Mouse (Mus musculus) lung, adult 18-20 months (tissue): Measurements from ENCODE around the gene Cntnap2.
A peak's percentile ranks its signal among the peaks of the same experiment; 100 is the strongest.

Experiments
- DNase-seq, 2 experiments: peaks; one replicate each; pipeline ENCODE4 v3.0.0; 2022; ENCODE audit warnings: mixed read lengths in 2 of 2

Gene Cntnap2

GRCm38 (mm10) chr6:45945144-45945985 lies 886.2 kb downstream of the Cntnap2 start:
- no peak for DNase-seq

GRCm38 (mm10) chr6:45954773-45955172 lies 895.6 kb downstream of the Cntnap2 start:
- no peak for DNase-seq

GRCm38 (mm10) chr6:45964494-45964893 lies 905.3 kb downstream of the Cntnap2 start:
- DNase-seq = no peak

DNA sequence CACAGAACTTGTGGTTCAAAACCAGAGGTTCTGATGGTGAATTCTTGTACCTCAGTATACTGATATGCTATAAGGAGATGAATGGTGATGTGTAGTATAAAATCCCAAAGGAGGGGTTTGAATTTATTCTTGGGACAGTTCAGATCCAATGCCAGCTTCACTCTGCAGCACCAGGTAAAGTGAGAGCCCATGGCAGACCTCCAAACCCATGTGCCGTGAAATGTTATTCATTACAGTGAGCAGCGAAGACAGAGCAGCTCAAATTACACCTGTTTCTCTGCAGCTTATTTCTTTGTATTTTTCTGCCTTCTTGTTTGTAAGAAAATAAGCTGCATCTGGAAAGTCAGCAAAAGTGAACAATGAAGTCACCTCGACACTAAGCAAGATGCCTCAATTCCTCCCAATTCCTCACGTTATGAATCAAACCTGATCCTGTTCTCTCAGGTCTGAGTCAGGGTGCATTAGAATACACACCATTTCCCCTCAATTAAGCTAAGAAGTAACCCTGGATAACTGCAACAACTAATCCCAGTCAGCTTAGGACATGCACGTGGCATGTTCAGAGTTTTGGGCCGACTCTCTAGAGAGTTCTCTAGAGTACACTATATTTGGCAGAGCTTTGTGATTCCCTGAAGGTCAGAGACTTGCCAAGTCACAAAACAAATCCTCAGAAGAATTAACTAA lies 915.5 kb downstream of the Cntnap2 start:
- DNase-seq = no peak

DNA sequence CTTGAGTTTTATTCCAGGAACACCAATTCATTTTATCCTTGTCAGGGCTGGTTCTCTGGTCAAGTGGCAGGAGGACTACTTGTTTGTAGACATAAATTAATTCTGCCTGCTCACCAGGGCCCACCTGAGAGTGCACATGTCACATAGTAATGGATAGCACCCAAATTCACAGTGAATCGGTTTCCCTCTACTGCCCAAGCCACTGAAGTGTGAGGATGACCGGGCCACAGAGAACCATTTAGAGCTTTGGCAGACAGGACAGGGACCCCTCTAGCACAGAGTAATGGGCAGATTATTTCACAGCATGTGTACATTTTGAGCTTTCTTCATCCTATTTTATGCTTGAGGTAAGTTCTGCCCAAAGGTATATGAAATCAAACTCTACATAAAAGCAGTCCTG lies 920.0 kb downstream of the Cntnap2 start:
- no peak for DNase-seq

DNA sequence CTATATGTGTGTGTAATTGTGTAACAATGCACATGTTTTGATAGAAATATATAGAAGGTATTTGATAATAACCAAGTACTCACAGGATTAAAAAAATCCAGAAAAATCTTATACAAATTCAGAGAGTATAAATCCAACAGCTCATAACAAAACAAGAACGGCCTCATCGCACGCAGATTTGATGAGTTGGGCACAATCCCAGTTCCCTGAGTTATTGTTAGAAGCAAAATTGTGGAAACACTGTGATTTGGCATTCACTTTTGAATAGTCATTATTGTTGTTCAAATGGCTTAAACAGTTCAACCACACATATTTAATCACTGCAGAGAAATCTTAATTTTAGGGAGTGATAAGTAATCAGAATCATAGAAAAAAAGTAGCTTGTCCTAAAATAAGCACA lies 928.9 kb downstream of the Cntnap2 start:
- DNase-seq = no peak

DNA sequence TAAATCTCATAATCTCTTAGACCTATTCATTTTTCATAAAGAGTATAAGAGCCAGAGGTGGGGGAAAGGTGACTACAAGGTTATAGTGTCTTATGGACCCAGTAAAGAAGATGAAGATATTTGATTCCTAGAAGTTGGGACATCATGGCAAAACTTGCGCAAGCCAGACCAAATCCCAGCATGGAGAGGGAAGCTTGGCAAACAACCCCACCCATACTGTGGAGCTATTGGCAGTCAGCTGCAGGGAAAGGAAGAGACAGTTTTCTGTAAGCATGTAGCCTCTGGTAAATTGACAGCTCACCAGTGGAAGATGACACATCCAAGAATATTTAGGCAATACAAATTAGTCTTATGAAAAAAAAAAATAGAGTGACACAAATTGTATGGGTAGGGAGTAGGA lies 931.9 kb downstream of the Cntnap2 start:
- no peak for DNase-seq

DNA sequence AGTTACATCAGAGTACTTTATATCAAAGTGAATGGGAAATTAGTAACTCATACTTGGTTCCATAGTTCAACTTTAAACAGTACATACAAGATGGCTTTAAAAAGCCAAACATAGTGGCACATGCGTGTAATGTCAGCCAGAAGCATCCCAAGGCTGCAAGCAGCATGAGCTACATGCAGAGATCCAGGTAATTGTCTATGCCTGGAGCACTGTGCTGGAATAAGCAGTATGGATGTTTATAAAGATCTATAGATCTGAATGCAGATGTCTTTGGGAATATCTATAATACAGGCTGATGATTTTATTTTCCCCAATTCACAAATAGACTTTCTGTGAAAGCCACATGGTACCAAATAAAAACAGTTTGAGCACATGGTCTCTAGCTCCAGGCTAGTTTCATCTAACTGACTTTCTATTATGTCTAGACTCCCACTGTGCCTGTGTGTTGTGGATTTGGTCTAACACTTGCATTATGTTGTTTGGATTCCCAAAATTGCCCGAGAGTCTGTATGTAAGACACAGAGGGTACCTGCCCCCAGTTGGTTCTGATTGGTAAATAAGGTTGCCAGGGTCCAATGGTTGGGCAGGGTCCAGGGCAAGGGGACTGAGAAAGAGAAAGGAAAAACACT lies 963.5 kb downstream of the Cntnap2 start:
- DNase-seq = no peak

DNA sequence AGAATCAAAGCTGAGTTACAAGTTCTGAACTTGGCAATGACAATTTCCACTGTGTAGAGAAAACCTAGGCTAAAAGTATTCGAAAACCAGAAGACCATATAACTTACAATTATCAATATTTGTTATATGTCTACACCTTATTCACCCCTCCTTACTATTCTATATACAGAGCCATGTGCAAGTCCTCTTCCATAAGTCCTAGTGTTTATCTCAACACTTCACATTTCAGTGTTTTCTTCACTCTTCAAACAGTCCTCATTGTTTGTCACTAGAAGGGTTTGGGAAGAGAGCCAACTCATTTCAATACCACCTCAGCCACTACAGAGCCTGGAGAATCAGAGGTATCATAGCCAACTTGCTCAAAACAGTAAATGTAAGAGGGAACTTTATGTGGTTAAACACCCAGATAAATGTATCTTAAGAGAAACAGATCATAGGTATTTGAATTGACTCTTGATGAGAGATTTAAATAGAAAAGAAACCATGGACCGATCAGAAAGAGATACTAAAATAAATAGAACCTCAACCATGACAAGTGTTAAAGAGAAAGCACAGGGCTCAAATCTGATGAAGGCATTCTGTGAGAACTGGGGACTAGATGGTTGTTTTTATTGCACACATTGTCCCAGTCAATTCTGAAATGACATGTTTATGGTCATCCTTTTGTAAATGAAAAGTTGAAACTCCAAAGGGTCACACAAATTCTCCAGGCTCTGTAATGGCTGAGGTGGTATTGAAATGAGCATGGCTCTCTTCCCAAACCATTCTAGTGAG lies 972.9 kb downstream of the Cntnap2 start:
- DNase-seq = no peak

DNA sequence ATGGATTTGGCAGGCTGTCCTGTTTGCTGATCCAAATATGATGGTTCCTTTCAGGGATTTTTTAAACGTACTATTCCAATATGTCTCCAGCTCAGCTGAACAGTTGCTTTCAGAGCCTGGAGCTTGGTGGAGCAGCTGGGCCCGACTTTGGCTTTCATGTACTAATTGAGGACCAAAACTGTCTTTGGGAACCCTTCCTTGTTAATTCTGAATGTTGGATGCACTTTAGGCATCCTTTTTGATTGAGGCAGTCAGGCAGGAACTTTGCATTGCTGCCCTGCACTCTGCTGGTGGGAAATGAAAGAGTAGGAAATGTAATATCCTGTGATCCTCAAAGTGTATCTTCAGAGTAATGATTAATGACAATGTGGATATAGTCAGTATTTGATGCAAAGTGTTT lies 974.0 kb downstream of the Cntnap2 start:
- no peak for DNase-seq

DNA sequence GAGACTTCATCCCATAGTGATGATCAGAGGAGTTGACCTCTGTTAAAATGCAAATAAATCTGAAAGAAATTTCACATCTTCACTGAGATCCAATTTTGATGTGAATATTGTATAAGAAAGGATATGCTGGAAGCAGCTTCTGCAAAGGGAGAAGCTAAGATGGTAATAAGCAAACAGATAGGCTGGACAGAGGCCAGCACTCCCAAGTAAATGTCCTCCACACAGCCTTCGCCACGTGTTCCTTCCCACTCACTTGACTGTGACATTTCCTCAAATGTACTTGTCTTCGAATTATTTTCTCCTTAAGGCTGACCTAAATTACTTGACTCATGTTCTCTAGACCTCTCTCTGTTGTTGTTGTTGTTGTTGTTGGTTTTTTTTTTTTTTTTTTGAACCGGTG lies 981.5 kb downstream of the Cntnap2 start:
- DNase-seq = no peak

DNA sequence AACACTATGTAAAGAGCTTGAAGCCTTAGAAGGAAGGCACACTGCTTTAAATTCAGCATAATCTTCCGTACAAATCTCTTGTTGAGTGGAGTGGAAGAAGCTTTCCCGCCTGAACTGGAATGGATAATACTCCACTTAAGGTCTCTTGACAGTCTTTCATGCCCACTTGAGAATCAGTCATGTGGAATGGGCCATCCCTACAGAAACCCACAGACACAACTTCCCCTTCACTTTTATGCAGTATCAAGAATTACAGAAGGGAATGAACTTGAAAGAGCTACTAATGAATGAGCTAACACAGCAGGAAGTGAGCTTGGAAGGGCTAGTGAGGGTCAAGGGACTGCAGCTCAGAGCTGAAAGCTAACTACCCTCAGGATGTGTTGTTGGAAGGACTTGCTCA lies 1021.1 kb downstream of the Cntnap2 start:
- DNase-seq = no peak

DNA sequence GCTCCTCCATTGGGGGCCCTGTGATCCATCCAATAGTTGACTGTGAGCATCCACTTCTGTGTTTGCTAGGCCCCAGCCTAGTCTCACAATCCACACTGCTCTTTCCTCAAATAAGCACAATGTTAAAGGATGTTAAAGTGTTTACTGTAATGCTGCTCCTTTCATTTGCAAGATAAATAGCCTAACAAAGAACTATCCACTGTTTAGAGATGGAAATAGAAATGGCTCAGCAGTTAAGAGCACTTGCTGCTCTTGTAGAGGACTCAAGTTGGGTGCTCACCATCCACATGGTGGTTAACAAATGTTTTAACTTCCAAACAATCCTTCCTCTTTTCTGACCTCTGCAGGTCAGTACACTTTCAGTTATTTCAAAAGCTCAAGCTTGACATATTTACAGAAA lies 1022.3 kb downstream of the Cntnap2 start:
- no peak for DNase-seq

- DNase-seq = peak in 1 of 2 experiments; percentile 3
These were observed 1084.2 kb downstream of the Cntnap2 start for GRCm38 (mm10) chr6:46143189-46143841.

DNA sequence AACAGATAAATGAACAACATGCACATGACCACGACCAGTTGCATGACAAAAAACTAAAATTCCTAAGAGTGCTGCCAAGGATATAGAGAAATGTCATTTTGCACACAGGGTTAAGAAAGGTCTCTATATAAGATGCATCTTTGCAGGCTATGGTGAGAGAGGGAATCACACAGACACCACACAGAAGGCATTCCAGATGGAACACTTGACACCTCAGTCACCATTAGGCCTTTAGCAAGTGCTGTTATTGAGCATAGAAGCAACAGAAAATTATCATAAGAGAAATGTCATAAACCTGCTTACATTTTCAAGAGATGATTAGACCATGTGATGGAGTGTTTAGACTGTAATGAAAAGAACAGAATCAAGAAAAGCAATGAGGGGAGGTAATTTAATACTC lies 1107.7 kb downstream of the Cntnap2 start:
- no peak for DNase-seq

- DNase-seq = no peak
These were observed 1138.1 kb downstream of the Cntnap2 start for GRCm38 (mm10) chr6:46197298-46197697.

- DNase-seq = no peak
These were observed 1142.7 kb downstream of the Cntnap2 start for GRCm38 (mm10) chr6:46201828-46202227.

- no peak for DNase-seq
These were observed 1146.4 kb downstream of the Cntnap2 start for GRCm38 (mm10) chr6:46205531-46205930.

DNA sequence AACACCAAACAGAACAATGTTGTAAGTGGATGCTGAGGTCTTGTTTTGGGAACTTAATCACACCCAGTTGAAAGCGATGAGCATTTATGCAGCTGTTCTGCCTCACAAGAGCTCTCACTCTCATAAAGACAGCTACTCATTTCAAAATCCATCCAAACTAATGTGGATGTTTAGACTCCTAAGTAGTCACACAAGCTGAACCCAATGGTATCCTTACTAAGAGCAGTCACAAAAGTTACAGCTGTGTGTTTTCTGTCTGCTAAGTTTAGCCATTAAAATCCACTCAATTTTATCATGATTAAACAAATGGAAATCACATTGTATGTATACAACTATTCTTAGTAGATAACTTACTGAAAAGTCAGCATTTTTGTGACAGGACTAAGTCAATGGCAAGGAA lies 1173.7 kb downstream of the Cntnap2 start:
- DNase-seq = no peak

DNA sequence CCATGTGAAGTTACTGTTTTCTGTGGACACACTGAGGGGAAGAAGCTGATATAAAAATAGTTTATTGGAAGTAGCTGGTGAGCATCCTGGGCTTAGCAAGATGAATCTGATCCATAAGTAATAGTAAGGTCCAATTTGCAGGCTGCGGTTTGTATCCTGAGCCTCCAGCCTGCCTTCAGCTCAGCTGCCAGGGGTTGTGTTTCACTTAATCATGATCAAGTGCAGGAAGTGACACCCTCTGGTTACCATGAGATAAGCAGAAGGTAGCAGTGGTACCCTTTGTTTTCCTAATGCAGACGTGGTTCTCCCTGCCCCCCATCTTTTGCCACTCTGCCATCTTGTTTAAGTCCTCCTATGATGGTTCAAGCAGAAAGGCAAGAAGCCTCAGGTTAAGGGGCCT lies 1181.2 kb downstream of the Cntnap2 start:
- DNase-seq = no peak

DNA sequence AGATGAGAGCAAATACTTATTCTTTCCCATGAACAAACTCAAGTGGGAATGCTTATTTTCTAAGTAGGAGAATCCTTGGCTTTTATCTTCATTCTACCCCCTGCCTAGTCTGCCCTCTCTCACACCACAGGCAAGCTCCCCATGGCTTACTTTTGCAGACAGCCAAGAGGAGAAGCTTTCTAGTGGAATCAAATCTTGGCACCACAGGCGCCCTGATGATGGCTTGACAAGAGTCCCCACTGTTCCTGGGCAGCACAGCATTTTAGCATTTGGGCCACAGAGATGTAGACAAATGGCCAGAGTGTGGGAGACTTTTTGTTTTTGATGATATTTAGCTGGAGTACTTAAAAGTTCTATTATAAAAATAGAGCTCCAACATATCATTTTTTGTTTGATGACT lies 1204.0 kb downstream of the Cntnap2 start:
- DNase-seq = no peak

GRCm38 (mm10) chr6:46346946-46347345 lies 1287.8 kb downstream of the Cntnap2 start:
- no peak for DNase-seq

GRCm38 (mm10) chr6:46361091-46361490 lies 1301.9 kb downstream of the Cntnap2 start:
- DNase-seq = no peak
